Mouse (Mus musculus) erythroblast, embryonic 14.5 days (primary cell): ENCODE measurements around the gene Atp5mpl.

Source experiments
- GATA1 ChIP-seq: IDR thresholded peaks from 2 replicates; pipeline ENCODE4 v1.6.1; 2012; ENCODE audit warnings: low read length, inconsistent platforms, mixed read lengths
- TAL1 ChIP-seq: IDR thresholded peaks from 3 replicates; pipeline ENCODE4 v1.6.1; 2012; ENCODE audit warnings: low read length, inconsistent platforms, mixed read lengths

DNA sequence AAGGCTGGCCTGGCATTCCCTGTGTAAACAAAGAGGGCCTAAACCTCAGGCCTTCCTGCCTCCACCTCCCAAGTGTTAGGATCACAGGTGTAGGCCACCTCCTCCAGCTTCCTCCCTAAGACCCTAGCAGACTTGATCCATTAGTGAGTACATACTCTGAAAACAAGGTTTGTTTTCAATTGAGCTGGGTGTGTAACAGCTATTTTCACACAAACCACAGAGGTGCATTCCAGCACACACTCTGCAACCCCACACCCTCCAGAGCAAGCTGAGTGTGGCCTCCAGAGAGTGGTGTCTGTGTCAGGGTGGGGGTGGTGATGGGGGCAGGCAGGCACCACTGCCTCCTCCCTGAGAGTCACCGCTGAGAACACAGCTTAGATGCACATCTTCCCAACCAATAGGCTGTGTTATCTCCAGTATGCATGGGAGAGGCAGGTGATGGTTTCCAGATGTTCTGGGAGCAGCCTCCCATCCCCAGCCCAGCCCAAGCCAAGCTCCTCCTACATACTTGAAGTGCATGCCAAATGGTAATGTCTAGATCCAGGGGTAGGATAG lies 28.1 kb downstream of the Atp5mpl start:
- TF ChIP-seq GATA1 (no peak), TAL1 (no peak)
